Mouse (Mus musculus) adrenal gland (tissue): Measurements from ENCODE around the gene Celsr1.

Experiments
- intact Hi-C: fragments of 180-260 bp; cut with DNase I; formaldehyde crosslinking; loops from one replicate; pipeline ENCODE4 v1.15.1; 2025

The Celsr1 gene

DNA sequence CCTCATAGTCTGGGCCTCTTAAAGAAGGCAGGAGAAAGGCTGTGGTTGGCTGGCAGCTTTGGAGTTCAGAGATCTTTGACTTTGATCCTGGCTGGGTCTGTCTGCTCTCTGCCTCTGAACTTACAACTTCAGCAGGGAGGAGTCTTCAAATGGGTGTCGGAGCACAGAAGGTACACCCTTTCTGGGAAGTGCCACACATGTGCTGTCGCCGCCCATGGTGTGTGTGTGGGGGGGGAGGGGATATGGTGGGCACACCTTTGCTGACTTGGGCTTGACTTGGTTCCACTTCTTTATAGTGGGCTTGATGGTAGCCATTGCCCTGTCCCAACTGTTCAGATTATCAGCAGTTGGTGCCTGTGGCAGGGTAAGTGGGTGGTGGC, 31.3 kb upstream of the Celsr1 start:
- intact Hi-C loops = no loop called here

DNA sequence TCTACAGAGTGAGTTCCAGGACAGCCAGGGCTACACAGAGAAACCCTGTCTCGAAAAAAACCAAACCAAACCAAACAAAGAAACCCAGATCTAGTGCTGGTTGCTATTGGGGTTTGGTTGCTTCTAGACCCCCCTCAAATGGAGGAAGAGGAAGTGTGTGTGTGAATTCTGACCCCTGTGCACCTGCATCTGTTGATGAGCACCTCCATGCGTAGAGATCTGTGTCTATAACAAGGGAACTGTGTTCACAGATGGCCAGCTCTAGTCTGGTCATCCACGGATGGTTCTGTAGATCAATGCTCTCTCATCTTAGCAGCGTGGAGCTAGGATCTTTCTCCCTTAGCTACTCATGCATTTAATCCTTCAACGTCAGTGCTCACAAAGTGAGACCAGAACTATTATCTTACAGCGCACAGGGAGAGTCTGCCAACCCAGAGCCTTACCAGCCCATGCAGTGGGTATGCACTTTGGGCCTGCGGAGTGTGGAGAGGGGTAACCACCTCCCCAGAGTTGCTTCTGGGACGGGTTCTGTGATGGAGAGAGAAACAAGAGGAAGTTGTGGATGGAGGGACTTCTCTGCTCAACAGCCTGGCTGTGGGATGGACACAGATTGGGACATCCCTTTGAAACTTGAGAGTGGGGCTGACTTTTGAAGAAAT, 30.7 kb upstream of the Celsr1 start:
- intact Hi-C loops = no loop called here

DNA sequence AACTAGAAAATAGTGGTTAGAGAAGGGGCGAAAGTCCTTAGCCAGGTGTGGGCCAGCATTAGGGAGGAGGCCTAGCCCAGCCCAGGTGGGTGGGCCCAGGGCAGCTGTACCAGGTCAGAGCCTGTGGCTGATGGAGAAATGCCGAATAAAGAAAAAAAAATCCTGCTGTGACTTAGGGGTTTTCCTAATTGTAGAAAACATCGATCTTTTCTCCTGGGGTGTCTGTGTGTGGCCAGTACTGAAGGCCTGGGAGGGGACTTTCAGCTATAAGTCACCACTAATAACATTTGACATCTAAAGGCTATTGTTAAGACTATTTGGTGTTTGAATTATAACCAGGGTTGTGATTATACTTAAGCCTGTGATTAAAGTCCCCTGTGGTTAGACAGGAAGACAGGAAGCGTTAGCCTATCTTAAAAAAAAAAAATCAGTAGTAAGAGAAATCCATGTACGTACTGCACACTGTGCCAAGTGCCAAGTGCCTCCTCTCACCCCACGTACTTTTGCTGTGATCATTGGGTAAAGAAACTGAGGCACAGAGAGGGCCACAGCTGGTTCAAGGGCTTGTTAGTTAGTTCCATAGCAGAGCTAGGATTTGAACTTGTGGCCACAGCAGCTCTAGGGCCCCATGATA, 28.4 kb upstream of the Celsr1 start:
- intact Hi-C loops = no loop called here

DNA sequence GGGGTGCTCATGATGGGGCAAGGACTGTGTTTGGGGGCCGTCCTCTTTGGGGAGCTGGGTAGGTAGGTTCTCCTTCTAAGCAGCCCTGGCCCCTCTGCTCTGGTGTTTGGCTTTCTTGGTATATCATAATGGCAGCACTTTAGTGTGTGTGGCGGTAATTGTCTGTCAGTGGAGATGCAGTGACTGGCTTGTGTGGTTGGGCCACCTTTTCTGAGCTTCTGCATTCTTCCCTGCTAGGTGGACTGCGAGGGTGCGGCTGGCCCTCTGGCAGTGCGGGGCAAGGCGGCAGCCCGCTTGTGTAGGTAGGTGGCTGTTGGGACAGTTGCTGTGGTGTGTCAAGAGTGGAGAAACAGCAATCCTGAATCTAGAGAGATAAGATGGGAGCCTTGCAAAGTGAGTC, 27.6 kb upstream of the Celsr1 start:
- intact Hi-C loops = no loop called here

DNA sequence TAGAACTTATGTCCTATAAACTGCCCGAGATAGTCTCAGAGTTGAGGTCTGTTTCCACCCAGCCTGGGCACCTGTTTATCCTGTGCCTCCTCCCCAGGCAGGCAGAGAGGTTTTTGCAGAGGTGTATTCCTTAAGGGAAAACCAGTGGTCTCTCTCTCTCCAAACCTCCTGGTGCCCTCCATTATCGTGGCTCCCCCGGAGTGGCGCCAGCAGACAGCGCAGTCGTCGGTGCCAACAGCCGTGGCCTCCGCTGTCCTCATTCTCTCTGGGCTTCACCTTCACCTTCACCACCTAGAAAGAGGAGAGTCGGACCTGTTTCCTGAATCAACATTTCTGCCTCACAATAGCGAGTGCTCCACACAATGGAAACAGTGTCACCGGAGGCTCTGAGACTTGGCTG, 27.0 kb upstream of the Celsr1 start:
- intact Hi-C loops = no loop called here

DNA sequence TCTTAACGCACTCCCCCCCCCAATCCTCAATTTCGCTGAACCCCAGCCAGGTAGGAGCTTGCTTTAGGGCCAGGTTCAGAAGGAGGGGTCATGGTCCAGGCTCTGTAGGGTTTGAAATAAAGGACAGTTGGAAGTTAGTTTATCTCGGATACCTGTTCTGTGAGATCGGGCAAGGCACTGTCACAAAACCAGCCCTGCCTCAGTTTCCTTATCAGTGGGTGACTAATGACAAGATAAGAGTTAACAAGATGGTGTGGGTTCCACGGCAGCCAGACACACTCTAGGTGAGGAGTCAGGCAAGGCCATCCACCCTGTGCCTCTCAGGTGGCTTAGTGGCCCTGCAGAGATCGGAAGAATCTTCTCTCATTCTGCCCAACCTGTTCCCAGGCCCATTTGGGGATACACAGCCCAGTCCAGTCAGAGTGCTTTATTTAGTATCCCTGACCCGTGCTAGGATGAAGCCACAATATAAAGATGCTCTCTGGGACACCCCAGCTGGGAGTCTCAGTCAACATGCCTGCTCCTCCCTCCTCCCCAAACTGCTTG, 26.3 kb upstream of the Celsr1 start:
- intact Hi-C loops = no loop called here

DNA sequence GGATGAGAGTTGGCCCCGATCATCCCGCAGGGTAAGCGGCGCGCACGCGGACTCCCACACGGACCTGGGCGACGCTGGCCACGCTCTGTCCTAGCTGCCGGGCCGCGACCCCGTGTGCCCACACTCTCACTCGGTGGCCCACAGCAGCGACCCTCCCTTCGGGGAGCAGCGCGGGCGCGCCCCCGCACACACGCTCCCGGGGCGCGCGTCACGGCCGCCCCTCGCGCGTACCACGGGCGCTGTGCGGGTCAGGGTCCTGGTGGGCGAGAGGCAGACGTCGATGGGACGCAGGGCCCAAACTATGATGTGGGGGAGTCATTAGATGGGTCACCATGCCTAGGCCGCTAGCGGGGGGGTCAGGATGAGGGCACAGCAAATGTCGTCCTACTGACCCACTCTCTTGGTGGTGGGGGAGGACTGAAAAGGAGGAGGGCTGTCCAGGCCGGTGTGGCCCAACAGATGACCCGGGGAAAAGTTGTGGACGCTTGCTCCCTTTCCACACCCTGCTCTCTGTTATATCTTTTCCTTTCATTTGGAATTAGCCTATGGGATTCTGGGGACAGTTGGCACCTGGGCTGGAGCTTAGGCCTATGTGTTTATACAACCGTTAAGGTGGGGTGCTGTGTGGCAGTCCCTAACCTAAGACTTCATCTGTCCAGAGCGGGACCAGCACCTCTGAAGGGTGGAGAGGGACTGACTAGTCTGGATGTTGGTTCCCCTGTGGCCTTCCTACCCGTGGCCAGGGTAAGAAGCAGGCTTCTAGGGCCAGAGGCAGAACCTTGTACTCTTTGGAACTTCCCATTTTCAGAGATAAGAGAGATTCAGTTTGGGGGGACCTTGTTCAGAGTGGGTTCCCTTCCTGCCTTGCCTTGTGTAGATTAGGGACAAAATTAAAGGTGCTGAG, 25.6 kb upstream of the Celsr1 start:
- intact Hi-C loops = no loop called here

DNA sequence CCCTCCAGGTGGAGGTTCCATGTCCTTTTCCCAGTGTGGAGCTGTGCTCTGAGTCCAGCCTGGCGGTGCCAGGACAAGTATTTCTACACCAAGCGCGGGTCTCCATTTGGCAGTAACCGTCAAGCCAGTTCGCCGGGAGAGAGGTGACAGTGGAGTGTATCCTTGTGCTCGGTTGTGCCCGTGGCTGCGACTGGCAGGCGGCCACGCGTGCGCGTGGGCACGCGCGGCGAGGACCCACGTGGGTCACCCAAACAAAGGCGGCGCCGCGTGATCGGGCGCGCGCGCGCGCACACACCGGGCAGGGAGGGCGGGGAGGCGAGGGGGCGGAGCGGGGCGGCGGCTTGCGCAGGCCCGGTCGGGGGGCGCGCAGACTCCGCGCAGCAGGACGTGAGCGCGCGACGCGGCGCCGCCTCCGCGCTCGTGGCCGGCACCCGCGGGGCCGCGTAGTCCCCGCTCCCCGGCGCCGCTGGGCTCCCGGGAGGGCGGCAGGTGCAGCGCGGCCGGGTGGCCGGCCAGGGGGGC, 24.9 kb upstream of the Celsr1 start:
- intact Hi-C loops = no loop called here

DNA sequence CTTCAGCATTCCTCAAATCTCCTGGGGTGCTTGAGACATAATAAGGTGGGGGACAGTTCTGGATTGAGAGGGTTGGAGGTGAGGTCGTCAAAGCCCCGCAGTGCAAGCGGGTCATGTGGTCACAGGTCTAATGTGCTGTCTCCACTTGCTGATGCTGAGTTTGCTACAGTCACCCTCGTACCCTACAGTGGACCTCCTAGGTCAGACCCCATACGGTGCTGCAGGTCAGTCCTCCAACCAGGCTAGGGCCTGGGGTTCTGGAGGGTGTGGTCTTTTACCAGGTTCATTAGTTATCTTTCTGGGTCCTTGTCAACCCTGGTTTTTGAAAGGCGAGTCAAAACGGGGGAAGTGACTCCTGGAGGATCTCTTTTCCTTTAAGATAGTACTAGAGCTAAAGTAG, 24.3 kb upstream of the Celsr1 start:
- intact Hi-C loops = no loop called here

DNA sequence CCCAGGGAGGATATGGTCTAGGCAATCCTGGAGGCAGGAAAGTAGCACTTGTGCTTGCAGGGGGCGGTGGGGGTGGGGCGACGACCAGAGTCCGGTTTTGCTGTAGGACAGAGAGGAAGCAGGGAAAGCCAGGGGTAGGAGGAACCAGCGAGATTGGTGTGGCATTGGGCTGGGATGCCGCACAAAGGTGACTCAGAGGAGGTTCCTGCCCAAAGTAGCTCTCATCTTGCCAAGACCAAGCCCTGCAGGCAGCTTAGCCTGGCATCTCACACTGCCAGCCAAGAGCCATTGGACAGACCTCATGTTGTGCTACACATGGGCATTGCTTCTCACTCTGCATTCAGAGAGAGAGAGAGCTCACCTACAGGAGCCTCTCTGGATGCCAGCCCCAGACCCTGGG, 23.8 kb upstream of the Celsr1 start, which contains the start of gene Gramd4:
Gene Gramd4, plus strand, starts transcription at position 283 of the 400 bp plus-strand sequence.
- intact Hi-C loops = no loop called here

DNA sequence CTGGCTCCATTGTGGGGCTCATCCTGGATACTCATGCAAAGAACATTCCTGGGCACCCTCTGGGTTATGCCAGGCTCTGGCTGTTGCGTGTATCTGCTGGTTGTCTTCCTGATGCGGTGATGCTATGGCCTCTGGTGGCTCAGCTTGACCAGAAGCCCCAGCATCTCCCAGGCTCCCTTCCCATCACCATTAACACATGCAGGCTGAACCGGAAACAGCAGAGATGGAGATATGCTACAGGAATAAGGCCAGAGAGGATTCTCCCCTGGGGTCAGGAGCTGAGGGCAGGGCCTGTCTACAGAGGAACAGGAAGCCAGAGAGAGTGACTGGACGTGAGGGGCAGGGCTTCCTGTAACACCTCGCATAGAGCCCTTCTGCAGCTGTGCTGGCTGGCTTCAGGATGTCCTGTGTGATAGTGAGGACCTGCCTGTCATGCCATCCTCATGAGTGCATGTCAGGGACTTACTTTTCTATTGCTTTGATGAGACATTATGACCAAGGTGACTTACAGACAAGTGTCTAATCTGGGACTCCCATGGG, 22.7 kb upstream of the Celsr1 start:
- intact Hi-C loops = no loop called here

DNA sequence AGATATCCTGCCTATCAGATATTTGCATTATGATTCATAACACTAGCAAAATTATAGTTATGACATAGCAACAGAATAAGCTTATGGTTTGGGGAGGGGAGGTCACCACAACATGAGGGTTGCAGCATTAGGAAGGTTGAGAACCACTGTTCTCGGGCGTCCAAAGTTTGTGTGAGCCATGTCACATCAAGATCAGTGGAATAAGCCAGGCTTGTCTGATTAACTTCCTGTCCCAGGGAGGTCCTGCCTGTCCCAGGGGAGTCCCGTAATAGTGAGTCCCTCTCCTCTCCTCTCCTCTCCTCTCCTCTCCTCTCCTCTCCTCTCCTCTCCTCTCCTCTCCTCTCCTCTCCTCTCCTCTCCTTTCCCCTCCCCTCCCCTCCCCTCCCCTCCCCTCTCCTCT, 21.3 kb upstream of the Celsr1 start:
- intact Hi-C loops = loop anchor here (1.0 kb wide), 1 partner anchor 69 kb away; no protein-coding TSS in a partner anchor

DNA sequence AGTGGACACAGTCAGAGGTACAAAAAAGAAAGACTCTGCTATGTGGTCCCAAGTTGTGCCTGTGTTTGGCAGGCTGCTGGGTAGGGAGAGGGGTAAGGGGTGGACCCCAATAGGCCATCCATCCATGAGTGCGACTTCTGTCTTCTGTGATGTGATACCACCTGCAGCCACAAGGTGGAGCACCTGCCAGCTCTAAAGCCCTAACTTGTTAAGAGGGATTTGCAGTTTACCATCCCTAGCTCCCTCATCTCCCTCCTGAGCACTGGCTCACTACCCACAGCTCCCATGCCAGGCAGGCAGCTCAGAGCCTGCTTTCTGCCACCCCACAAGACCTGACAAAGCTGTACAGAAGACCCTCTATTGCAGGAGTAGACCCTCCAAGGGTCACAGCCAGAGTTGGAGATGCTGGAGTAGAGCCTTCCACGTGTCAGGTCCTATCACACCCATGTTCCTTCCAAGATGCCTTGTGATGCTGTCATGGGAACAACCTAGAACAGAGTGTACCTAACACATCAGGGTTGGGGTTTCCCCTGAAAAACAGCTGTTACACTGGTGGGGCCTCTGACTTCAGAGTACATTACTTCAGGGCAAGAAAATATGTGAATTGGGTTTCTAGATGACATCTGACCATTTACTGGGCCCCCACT, 20.4 kb upstream of the Celsr1 start:
- intact Hi-C loops = loop anchor here (1.0 kb wide), 1 partner anchor 70 kb away; no protein-coding TSS in a partner anchor

DNA sequence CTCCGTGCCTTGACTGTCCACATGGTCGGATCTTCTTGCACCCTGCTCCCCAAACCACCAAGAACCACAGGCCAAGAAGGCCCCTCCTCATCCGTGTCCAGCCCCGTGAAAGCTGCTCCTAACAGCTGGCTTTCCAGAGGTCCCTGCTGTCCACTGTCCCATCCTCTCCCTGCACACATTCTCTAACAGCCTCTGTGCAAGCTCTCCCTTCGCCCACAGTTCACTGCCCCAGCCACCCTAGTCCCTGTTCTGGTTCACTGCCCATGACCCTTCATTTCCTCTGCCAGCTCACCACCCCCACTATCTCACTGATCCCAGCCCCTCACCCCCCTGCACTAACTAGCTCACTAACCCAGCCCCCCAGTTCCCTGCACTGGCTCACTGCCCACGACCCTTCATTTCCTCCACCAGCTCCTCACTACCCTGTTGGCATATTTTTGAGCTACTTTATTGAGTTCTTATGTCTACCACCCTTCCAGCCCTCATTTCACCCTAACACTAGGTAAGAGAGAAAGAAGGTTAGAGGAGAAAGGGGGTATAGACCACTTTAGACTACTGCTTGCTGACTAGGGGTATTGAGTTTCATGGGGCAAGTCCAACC, 18.4 kb upstream of the Celsr1 start:
- intact Hi-C loops = no loop called here

DNA sequence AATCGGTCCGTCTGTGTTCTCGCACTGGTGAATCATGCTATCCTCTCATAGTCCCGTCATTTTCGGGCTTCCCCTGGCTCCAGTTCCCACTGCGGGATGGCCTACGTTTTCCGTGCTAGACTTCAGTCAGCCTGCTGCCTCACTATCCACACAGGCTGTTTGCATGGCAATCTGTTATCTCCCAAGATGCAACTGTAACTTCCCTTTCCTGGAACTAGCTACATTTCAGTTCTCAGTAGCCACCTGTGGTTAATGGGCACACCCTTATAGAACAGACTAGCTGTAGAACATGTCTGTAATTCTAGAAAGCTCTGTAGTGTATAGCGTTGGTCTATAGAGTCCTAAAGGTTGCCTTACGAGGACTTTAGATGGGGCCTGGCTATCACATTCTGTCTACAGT, 17.6 kb upstream of the Celsr1 start:
- intact Hi-C loops = no loop called here

DNA sequence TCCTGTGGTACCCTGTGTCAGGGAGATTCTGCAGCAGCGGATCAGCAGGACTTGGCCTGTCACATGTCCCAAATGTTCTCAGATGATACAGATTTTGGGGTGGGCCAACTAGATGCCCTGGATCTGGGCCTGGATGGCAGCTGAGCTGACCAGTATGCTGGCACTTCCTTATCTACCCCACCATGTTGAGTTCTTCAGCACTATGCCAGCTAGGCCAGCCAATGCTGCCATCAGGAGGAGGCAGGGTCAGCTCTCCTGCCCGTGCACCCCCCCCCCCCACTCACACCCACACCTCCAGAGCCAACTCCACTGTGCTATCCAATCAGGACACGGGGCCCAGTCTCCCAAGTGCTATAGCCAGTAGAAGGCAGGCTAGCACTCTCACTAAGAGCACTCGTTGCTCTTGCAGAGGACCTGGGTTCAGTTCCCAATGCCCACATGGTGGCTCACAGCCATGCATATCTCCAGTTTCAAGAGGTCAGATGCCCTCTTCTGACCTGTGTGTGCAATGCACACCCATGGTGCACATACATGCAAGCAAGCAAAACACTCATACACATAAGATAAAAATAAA, 16.7 kb upstream of the Celsr1 start:
- intact Hi-C loops = no loop called here

DNA sequence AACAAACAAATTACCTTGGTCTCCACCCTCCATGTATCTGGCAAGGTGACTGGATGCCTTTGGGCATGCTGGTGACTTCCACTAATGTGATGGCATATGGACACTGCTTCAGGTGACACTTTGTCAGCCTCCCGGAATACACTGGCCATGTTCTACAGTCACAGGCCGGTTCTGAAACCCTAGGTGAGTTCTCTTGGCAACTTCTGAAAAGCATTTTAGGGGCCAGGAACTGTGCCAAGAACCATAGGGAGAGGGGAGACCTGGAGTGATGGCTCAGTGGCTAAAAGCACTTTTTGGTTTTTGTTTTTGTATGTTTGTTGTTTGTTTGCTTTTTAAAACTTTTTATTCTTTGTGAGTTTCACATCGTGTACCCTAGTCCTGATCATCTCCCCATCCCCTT, 15.9 kb upstream of the Celsr1 start:
- intact Hi-C loops = no loop called here

DNA sequence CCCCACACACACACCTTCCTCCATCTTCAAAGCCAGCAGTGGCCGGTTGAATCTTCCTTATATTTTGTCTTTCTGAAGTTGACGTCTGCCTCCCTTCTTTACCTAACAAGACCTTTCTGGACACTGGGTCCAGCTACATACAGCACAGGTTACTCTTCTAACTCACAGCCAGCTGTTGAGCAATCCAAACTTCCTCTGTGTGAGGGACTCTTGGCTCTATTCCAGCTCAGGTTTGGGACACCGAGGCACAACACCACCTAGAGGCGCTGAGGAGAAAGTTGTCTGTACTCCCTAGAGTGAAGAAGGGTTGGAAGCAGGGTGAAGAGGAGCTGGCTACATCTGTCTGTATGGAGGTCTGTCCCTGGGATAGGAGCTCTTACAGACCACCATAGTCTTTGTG, 8.8 kb upstream of the Celsr1 start:
- intact Hi-C loops = no loop called here

DNA sequence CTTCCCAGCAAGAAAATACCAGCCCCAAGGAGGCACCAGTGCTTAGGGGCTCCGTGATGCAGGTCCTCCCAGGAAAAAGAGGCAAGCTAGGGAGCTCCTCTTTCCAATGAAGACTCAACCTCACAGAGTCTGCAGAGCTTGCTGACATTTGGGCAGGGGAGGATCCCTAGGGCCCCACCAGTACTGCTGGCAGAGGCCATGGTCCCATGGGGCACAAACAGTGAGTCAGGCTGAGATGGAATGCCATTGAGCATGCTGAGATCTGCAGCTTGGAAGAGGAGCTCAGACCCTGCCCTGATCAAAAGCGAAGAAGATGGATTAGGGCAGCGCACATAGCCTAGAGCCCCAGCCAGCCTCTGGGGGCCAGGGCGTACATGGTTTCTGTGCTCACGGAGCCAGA, 7.8 kb upstream of the Celsr1 start:
- intact Hi-C loops = no loop called here

DNA sequence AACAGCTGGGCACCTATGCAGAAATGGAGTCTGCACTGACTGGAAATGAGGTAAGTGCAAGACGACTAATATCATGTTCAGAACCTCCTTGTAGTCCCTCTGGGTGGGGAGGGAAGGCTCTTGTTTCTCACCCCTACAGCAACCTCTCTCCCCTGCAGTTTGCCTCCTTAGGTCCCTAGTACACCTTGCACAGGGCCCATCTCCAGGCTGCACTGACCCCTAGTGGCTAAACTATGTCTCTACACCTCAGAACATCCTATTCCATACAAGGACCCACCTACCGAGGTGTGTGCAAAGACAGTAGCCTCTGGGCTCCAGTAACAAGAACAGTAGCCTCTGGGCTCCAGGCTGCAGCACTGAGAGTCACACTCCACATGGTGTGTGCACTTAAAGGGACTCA, 5.2 kb upstream of the Celsr1 start:
- intact Hi-C loops = loop anchor here (1.0 to 5.0 kb wide), 3 partner anchors 126 to 322 kb away; no protein-coding TSS in a partner anchor
